19 mouse cellular contexts compared by ENCODE assay signal in genomic region chr9:29325137-29325536, GRCm38 (mm10).
"Had no signal": no experiment of that assay in that cellular context is flagged by ENCODE, and none has a peak within 500 bp of the region (broad histone marks: within the 10 kb centered on the region; RNA-seq: fewer than 3 reads in every experiment).

No protein-coding gene starts in this region.

- H3K9ac ChIP-seq: liver, embryonic 15.5 days; midbrain, embryonic 15.5 days; neural tube, embryonic 12.5 days; stomach, embryonic 15.5 days had no signal

- H3K27ac ChIP-seq: layer of hippocampus, adult 2 months; left cerebral cortex, adult 2 months; limb, embryonic 10.5 days; liver, embryonic 15.5 days; macrophage; midbrain, embryonic 15.5 days; neural tube, embryonic 12.5 days; stomach, embryonic 15.5 days had no signal

- H3K4me2 ChIP-seq: liver, embryonic 11.5 days; liver, embryonic 15.5 days; midbrain, embryonic 11.5 days; midbrain, embryonic 15.5 days; neural tube, embryonic 12.5 days; stomach, embryonic 15.5 days had no signal

- H3K36me3 ChIP-seq: limb, embryonic 10.5 days; liver, embryonic 15.5 days; midbrain, embryonic 15.5 days; neural tube, embryonic 12.5 days; stomach, embryonic 15.5 days had no signal

- H3K27me3 ChIP-seq: liver, embryonic 15.5 days; megakaryocyte, embryonic 14.5 days; midbrain, embryonic 15.5 days; stomach, embryonic 15.5 days had no signal

- H3K4me1 ChIP-seq: liver, embryonic 15.5 days; megakaryocyte, embryonic 14.5 days; neural tube, embryonic 12.5 days; stomach, embryonic 15.5 days had no signal

- H3K4me3 ChIP-seq: layer of hippocampus, adult 2 months; left cerebral cortex, adult 2 months; limb, embryonic 10.5 days; liver, embryonic 15.5 days; megakaryocyte, embryonic 14.5 days; midbrain, embryonic 15.5 days; neural tube, embryonic 12.5 days; stomach, embryonic 15.5 days had no signal

- DNase-seq: kidney, postnatal 10 days; kidney, postnatal 4 days; lung, adult 2 months; lung, postnatal 14 days; right cerebral cortex, adult 18-20 months; spleen, adult 18-20 months; thymus, adult 2 months; thymus, postnatal 25 days had no signal

- ATAC-seq: midbrain, embryonic 15.5 days had no signal

- H3K9me3 ChIP-seq: limb, embryonic 10.5 days; liver, embryonic 15.5 days; megakaryocyte, embryonic 14.5 days; midbrain, embryonic 15.5 days; neural tube, embryonic 12.5 days; stomach, embryonic 15.5 days had no signal
